Mouse (Mus musculus) induced T-regulatory cell, adult 2 months (primary cell): ENCODE results near the gene Cfap206.
"Not testable (repeated sequence)": the region's sequence is repeated elsewhere in the genome, so short reads cannot be mapped to it uniquely, and the experiment has no call there.

Experiments
- DNase-seq: peaks from one replicate; pipeline ENCODE4 v3.0.0-alpha.2; 2012; ENCODE audit warnings: low read depth

Gene Cfap206

DNA sequence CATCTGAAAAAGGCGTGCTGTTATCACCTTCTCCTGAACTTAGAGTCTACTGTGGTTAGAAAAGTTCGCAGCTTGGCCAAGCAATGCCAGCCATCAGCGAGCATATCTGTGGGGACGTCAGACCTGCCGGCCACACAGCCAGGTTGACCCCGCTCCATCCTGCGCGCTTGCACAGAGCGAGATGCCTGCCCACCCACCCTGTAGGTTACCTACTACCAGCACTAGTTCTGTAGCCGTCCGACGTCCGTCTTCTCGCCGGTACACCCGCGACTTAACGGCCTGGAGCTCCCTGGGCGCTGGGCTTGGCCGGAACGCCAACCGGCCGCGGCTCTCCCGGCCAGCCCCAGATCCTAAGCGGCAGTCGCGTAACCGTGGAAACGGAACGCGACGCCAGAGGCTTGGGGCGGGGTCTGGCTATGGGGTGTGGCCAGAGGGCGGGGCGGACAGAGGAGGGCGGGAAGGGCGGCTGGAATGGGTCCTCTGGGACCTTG lies at the start of gene Cfap206:
TSS of gene Cfap206 (minus strand) at position 356 of the 491 bp plus-strand sequence.
- peak; percentile 43 for DNase-seq

DNA sequence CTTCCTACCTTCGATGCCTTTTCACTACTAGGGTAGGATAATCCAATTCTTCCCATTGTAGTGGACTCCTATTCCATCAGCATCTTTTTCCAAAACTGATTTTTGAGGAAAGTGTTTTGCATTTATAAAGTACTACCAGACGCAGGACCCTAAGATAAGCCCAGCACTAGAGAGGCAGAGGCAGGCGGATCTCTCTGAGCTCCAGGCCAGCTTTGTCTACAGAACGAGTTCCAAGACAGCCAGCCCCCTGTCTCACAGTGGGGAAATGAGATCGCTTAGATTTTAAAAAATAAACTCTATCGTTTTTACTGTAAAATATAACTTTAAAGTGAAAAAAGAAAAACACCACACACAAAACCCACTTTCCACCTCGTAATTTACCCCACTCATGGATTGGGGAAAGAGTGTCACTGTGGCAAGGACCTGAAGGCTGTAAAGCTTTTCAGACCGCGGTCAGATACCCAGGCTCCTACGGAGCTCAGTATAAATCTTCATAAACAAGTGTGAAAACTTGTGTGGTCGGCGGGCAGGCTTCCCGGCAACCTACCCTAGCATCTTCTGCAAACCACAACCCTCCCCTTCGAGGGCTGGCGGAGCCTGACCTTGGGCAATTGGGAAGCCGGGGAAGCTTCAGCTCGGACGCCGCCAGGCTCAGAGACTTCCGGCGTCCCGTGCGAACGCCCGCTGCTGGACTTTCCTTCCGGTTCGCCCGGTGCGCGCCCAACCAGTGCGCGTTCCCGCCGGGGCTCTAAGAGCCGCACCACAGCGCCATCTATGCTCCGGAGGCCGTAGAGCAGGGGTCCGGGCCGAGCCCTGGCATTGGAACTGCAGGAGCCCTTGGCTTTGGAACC lies 47.9 kb upstream of the Cfap206 start, which contains the start of gene Smim8:
TSS of gene Smim8 (minus strand) at position 747 of the 851 bp plus-strand sequence.
- peak; percentile 96 for DNase-seq

- no peak for DNase-seq
Measured at GRCm38 (mm10) chr4:34771652-34772371, 41.8 kb upstream of the Cfap206 start.

DNA sequence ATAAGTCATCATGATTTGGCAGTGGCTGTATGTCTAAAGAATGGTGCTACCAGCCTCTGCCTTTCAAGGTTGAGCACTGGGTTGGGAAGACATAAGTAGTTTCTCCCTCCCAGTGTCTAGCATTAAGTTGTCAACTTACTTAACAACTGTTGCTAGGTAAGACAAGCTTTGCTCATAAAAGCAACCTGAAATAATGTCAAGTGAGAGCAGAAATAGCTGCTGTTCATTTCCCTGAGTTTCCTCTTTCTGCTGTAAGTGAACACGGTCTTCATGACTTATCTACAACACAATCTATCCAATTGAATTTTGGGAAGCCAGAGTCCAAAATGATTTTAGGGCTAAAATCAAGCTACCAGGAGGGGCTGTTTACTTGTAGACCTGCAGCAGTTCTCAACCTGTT lies 26.2 kb upstream of the Cfap206 start, which contains the start of gene Gm136:
TSS of gene Gm136 (minus strand) at position 101 of the 400 bp plus-strand sequence.
- no peak for DNase-seq

- DNase-seq: no peak
Measured at GRCm38 (mm10) chr4:34749236-34749635, 19.2 kb upstream of the Cfap206 start.

DNA sequence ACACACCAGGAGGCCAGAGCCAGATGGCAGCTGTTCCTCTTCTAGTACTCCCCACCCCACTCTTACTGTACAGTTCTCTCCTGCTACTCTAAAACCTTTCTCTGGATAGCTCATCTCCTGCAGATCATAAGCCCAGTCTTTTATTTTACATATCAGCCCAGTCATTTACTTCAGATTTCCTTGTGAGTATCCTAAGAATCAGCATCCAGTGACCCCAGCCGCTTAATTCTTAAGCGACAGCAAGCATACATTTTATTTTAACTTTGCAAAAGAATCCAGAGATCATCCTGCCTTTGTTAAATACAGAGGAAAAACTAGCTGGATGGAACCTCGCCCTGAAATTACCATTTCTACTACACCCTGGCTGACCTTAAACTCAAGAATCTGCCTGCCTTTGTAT lies 4.5 kb upstream of the Cfap206 start:
- DNase-seq: no peak

- peak; percentile 17 for DNase-seq
Measured at GRCm38 (mm10) chr4:34733415-34733814, 3.4 kb upstream of the Cfap206 start.

- not testable (repeated sequence) for DNase-seq
Measured at GRCm38 (mm10) chr4:34725710-34726109, 4.3 kb downstream of the Cfap206 start.

DNA sequence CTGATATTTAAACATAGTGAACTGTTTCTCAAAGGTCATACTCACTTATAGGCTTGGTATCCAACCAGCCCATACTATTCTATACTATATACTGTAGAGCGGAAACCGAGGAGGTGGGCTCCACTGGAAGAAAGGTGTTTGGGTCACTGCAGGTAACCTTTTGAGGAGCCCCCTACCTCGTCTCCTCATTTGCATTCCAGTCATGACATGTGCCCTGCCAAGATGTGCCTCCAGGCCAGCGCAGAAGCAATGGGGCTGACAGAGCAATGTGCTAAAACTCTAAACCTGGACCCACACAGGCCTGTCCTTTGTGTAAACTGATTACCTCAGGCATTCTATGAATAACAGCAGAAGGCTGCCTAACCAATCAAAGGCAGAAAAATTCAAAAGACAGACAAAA lies 5.7 kb downstream of the Cfap206 start:
- DNase-seq: no peak

- DNase-seq: no peak
Measured at GRCm38 (mm10) chr4:34723186-34723585, 6.8 kb downstream of the Cfap206 start.

DNA sequence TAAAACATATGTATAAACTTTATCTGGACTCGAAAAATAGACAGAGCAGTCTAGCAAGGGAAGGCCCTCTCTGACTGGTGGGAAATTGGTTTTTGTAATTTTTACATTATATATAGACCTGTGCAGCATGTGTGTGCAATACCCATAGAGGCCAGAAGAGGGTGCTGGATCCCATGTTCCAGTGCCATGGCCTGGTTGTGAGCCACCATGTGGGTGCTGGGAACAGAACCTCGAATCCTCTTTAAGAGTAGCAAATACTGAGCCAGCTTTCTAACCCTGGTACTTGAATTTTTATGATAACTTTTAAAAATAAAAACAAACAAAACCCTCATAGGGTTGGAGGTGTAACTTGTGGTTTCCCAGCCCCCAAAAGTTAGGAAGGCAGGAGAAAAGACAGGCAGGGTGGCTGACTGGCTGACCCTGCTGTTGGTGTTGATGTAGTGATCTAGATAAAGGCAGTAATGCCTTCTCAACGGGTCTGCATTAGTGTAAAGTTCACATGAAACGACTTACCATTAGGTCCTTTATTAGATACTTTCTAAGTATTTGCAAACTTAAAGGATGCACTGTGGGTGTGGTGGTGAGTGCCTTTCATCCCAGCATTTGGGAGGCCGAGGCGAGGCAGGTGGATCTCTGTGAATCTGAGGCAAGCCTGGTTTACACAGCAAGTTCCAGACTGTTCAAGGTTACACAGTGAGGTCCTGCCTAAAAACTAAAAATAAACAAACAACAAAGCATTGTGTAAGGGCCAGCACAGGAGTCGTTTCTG lies 9.7 kb downstream of the Cfap206 start:
- no peak for DNase-seq

GRCm38 (mm10) chr4:34719421-34719820 lies 10.6 kb downstream of the Cfap206 start:
- no peak for DNase-seq

- DNase-seq: no peak
Measured at GRCm38 (mm10) chr4:34715062-34715461, 14.9 kb downstream of the Cfap206 start.

- no peak for DNase-seq
Measured at GRCm38 (mm10) chr4:34708127-34708526, 21.9 kb downstream of the Cfap206 start.

GRCm38 (mm10) chr4:34707248-34707647 lies 22.8 kb downstream of the Cfap206 start:
- DNase-seq: no peak

DNA sequence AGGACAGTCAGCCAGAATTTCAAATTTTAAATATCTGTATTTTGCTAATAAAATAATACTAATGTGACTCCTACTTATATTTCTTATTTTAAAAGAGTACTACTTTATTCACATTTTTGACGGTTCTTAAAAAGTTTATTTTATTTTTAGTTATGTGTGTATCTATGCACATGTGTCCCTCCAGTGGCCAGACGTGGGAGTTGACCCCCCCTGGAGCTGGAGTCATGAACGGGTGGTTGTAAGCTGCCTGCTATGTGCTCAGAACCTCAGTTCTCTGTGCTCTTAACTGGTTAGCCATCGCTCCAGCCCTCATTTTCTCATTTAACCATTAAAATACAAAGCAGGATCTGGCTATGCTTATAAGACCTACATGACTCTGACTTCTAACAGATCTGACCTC lies 27.0 kb downstream of the Cfap206 start:
- no peak for DNase-seq

DNA sequence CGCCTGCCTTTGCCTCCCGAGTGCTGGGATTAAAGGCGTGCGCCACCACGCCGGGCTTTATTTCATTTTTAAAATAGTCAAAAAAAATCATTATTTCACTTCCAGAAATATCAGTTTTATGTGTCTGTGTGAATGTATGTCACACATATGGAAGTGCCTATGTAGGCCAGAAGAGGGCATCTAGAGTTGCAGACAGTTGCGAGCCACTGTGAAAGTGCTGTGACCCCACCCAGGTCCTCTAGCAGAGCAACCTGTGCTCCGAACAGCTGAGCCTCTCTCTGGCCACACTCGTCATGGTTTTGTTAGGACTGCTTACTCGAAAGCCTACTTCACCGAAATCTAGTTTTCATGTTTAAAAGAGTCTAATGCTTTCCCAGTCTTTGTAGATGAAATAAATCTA lies 27.8 kb downstream of the Cfap206 start:
- no peak for DNase-seq

DNA sequence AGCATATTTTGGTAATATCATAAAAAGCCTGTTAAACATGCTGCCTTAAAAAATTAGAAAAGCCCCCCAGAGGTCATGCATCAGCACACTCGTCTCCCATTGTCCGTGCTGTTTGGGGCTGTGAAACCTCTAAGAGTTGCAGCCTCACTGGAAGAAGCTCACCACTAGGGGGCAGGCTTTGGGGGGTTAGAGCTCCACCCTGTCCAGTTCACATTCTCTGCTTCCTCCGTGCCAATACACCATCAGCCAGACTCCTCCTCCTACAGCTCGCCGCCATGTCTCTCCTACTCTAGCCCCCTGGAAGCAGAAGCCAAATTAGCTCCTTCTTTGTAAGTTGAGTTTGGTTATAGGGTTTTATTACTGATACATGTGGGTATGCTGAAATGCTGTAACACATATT lies 28.5 kb downstream of the Cfap206 start:
- DNase-seq: peak; percentile 68

GRCm38 (mm10) chr4:34688021-34688420 lies 42.0 kb downstream of the Cfap206 start:
- DNase-seq: peak; percentile 5

DNA sequence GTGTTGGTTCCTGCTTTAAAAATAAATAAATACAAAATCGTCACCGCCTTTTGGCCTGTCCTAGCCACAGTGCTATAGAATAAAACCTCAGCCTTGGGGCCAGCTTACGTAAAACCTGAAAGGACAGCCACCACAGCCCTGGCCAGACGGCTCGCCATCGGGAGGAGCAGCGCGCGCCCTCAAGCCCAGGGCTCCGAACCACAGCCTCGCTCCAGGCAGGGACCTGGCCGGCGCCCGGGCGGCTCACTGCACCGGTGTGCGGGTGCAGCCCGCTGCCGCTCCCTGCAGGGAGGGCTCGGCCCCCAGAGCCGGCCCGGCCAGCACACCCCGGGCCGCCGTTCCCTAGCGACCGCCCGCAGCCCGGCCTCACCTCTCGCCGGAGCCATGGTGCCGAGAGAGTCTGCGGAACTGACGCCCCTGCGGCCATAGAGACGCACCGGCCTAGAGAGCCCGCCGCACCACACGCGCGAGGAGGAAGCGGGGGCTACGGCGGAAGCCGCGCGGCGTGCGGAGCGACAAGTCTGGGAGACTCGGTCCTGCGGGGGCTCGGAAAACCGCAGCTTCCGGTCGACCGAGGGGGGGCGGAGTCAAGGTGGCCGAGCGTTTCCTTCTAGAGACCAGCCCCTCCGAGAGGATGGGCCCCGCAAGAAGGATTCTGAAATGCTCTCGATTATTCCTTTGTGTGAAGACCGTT lies 43.0 kb downstream of the Cfap206 start, which contains the start of gene Slc35a1:
TSS of gene Slc35a1 (minus strand) at position 565 of the 694 bp plus-strand sequence.
- DNase-seq: peak; percentile 90

- DNase-seq: peak; percentile 6
Measured at GRCm38 (mm10) chr4:34680530-34680929, 49.5 kb downstream of the Cfap206 start.
